Mouse (Mus musculus): ENCODE results near the gene Prrg1. TPM values are rescaled to one million over a fixed set of nuclear protein-coding genes. Genes with fewer than 3 reads are reported as not detected.

Prrg1 gene
- polyA plus RNA-seq (2011; ENCODE audit: insufficient read depth, insufficient read length, low read depth, missing spikeins), result 2.8 and 3.6 TPM in 2 replicates

DNA sequence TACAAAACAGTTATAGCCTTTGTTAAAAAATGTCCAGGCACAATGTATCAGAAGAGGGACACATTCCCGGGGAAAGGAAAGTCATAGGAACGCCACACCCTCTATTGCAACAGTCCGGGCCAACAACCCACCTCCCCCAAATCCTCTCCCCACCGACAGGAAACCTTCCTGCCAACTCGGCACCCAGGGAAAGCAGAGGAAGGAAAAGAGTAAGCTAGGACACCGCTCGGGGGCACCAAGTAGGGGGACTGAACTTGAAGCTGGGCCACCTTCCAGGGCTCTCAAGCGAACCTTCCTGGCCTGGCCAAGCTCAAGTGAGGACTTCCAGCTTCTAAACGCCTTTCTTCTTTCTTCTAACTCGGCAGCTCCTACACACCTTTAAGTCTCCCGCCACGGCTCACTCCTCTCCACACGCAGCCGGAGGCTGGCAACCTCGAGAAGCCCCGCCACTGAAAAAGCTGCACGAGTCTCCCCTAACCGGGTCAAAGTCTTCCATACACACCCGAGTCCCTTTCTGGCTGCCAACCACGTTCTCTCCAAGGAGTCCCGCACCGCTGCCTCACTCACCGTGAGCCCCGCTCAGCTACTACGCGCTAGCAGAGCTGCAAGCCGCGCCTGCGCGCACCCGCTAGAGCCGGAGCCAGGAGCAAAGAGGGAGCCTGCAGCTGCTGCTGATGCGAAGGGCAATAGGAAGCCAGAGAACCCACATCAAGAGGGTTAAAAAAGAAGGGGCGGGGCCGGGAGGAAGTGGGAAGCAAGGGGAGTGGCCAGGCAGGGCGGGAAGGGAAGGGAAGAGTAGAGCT is at the start of gene Prrg1:
Gene Prrg1 (minus strand): TSS at position 695 of the 803 bp plus-strand sequence.
- no peaks in the 10 kb centered on the region for H3K9me3 ChIP-seq (replicated peaks; ENCODE audit: control insufficient read depth, insufficient read depth, low read length, poor library complexity, severe bottlenecking)
- H3K9ac ChIP-seq (ENCODE audit: low read depth, poor library complexity, severe bottlenecking), result peak within 1 kb of the TSS; percentile 77
- H3K27ac ChIP-seq (ENCODE audit: insufficient read depth, low read length), result no peak within 1 kb of the TSS
- H3K27me3 ChIP-seq (ENCODE audit: control insufficient read depth, insufficient read depth, low read length, poor library complexity, severe bottlenecking), result no peaks in the 10 kb centered on the region
- H3K36me3 ChIP-seq (ENCODE audit: control insufficient read depth, insufficient read depth, low read length, poor library complexity, severe bottlenecking), result no peaks in the 10 kb centered on the region
- peak within 1 kb of the TSS; percentile 78 for H3K4me3 ChIP-seq (ENCODE audit: low read depth, low read length)
- H3K4me1 ChIP-seq (ENCODE audit: control insufficient read depth, insufficient read depth, low read length), result no peaks in the 10 kb centered on the region
- TF ChIP-seq CTCF (IDR thresholded peaks at IDR 0.05; ENCODE audit: low read depth, low read length) (no peak), EP300 (IDR thresholded peaks at IDR 0.05; ENCODE audit: insufficient read depth, low read depth, low read length) (no peak), POLR2A (IDR thresholded peaks at IDR 0.05; ENCODE audit: insufficient read depth, low read length) (no peak)

DNA sequence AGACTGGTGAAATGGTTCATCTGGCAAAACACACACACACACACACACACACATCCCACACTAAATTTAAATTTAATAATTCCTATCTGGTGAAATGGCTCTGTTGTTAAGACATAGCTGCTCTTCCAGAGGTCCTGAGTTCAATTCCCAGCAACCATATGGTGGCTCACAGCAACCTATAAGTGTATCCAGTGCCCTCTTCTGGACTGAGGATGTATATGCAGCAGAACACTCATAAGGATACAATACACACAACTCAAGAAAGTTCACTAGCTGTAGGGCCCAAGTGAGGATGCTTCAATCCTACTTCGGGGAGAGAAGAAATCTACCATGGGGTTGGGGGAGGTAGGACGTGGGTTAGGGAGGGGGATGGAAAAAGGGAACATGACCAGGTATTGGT is 22.1 kb upstream of the Prrg1 start:
- TF ChIP-seq POLR2A (IDR thresholded peaks at IDR 0.05; ENCODE audit: insufficient read depth, low read length), result no peak
- no peak for TF ChIP-seq EP300 (IDR thresholded peaks at IDR 0.05; ENCODE audit: insufficient read depth, low read depth, low read length)
- no peak for TF ChIP-seq CTCF (IDR thresholded peaks at IDR 0.05; ENCODE audit: low read depth, low read length)

DNA sequence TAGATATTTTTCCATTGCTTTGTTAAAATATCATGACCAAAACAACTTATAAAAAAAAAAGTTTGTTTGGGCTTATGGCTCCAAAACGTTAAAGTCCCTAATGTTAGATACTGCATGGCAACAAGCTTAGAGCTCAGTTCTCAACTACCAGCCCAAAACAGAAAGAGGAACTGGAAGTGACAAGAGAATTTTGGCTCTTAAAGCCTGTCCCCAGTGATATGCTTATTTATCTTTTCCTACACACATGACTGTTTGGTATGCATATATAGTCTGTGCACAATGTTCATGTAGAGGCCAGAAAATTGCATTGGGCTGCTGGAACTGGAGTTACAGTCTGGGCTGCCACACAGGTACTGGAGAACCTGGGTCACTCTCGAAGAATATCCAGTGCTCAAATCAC is 9.4 kb upstream of the Prrg1 start:
- TF ChIP-seq CTCF (IDR thresholded peaks at IDR 0.05; ENCODE audit: low read depth, low read length) (no peak), EP300 (IDR thresholded peaks at IDR 0.05; ENCODE audit: insufficient read depth, low read depth, low read length) (no peak), POLR2A (IDR thresholded peaks at IDR 0.05; ENCODE audit: insufficient read depth, low read length) (no peak)
- no peaks in the 10 kb centered on the region for H3K4me1 ChIP-seq (ENCODE audit: control insufficient read depth, insufficient read depth, low read length)
- no peaks in the 10 kb centered on the region for H3K36me3 ChIP-seq (ENCODE audit: control insufficient read depth, insufficient read depth, low read length, poor library complexity, severe bottlenecking)
- no peaks in the 10 kb centered on the region for H3K9me3 ChIP-seq (replicated peaks; ENCODE audit: control insufficient read depth, insufficient read depth, low read length, poor library complexity, severe bottlenecking)
- H3K27ac ChIP-seq (ENCODE audit: insufficient read depth, low read length), result no peak overlapping the region
- H3K27me3 ChIP-seq (ENCODE audit: control insufficient read depth, insufficient read depth, low read length, poor library complexity, severe bottlenecking), result no peaks in the 10 kb centered on the region
- H3K4me3 ChIP-seq (ENCODE audit: low read depth, low read length), result no peak overlapping the region
- H3K9ac ChIP-seq (ENCODE audit: low read depth, poor library complexity, severe bottlenecking), result no peak overlapping the region

More for the DNA sequence above, 22.1 kb upstream of the Prrg1 start:
- no peak overlapping the region for H3K4me3 ChIP-seq (ENCODE audit: low read depth, low read length)
- H3K4me1 ChIP-seq (ENCODE audit: control insufficient read depth, insufficient read depth, low read length), result no peaks in the 10 kb centered on the region
- no peaks in the 10 kb centered on the region for H3K36me3 ChIP-seq (ENCODE audit: control insufficient read depth, insufficient read depth, low read length, poor library complexity, severe bottlenecking)
- no peak overlapping the region for H3K9ac ChIP-seq (ENCODE audit: low read depth, poor library complexity, severe bottlenecking)
- no peaks in the 10 kb centered on the region for H3K27me3 ChIP-seq (ENCODE audit: control insufficient read depth, insufficient read depth, low read length, poor library complexity, severe bottlenecking)
- H3K27ac ChIP-seq (ENCODE audit: insufficient read depth, low read length), result no peak overlapping the region
- H3K9me3 ChIP-seq (replicated peaks; ENCODE audit: control insufficient read depth, insufficient read depth, low read length, poor library complexity, severe bottlenecking), result no peaks in the 10 kb centered on the region

DNA sequence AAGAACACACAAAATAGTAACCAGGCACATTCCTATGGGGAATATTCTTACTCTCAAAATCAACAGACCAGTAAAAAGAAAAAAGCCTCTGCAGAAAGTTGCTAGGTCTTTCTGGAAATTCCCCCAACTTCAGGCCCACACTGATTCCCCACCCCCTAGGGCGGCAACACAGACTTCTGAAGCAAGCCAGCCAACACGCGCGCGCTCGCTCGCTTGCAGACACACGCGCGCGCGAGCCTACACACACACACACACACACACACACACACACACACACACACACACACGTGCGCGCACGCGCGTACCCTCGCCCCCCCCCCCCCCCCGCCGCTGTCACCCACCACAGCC is 868 bp downstream of the Prrg1 start:
- H3K27ac ChIP-seq (ENCODE audit: insufficient read depth, low read length), result no peak overlapping the region

DNA sequence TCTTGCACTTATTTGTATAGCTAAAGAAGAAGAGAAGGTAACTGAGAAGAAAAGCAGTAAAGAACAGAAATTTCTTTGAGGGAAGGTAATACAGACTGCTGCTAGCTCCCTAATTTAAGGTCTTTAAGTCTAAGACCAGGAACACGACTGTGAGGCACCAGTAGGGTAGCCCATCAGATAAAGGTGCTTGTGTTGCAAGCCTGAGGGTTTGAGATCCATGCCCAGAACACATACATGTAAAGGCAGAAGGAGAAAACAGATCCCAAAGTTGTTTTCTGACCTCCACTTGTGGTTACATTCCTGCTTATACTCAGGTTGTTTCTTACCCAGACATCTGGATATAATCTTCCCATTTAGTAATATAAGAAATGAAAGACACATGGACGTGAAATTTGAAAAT is 20.2 kb downstream of the Prrg1 start:
- TF ChIP-seq EP300 (IDR thresholded peaks at IDR 0.05; ENCODE audit: insufficient read depth, low read depth, low read length) (no peak), POLR2A (IDR thresholded peaks at IDR 0.05; ENCODE audit: insufficient read depth, low read length) (no peak)
- no peak overlapping the region for H3K27ac ChIP-seq (ENCODE audit: insufficient read depth, low read length)
- no peaks in the 10 kb centered on the region for H3K36me3 ChIP-seq (ENCODE audit: control insufficient read depth, insufficient read depth, low read length, poor library complexity, severe bottlenecking)
- H3K9me3 ChIP-seq (replicated peaks; ENCODE audit: control insufficient read depth, insufficient read depth, low read length, poor library complexity, severe bottlenecking), result no peaks in the 10 kb centered on the region
- no peaks in the 10 kb centered on the region for H3K27me3 ChIP-seq (ENCODE audit: control insufficient read depth, insufficient read depth, low read length, poor library complexity, severe bottlenecking)
- no peaks in the 10 kb centered on the region for H3K4me1 ChIP-seq (ENCODE audit: control insufficient read depth, insufficient read depth, low read length)
- no peak overlapping the region for H3K9ac ChIP-seq (ENCODE audit: low read depth, poor library complexity, severe bottlenecking)
- H3K4me3 ChIP-seq (ENCODE audit: low read depth, low read length), result no peak overlapping the region

More for the DNA sequence above, 868 bp downstream of the Prrg1 start:
- no peaks in the 10 kb centered on the region for H3K4me1 ChIP-seq (ENCODE audit: control insufficient read depth, insufficient read depth, low read length)
- H3K9me3 ChIP-seq (replicated peaks; ENCODE audit: control insufficient read depth, insufficient read depth, low read length, poor library complexity, severe bottlenecking), result no peaks in the 10 kb centered on the region
- H3K36me3 ChIP-seq (ENCODE audit: control insufficient read depth, insufficient read depth, low read length, poor library complexity, severe bottlenecking), result no peaks in the 10 kb centered on the region
- H3K4me3 ChIP-seq (ENCODE audit: low read depth, low read length), result peak overlapping the region; percentile 78; the same call in 1 of the 2 replicates
- H3K9ac ChIP-seq (ENCODE audit: low read depth, poor library complexity, severe bottlenecking), result peak overlapping the region; percentile 77
- H3K27me3 ChIP-seq (ENCODE audit: control insufficient read depth, insufficient read depth, low read length, poor library complexity, severe bottlenecking), result no peaks in the 10 kb centered on the region
- TF ChIP-seq EP300 (IDR thresholded peaks at IDR 0.05; ENCODE audit: insufficient read depth, low read depth, low read length) (no peak), CTCF (IDR thresholded peaks at IDR 0.05; ENCODE audit: low read depth, low read length) (no peak), POLR2A (IDR thresholded peaks at IDR 0.05; ENCODE audit: insufficient read depth, low read length) (no peak)

DNA sequence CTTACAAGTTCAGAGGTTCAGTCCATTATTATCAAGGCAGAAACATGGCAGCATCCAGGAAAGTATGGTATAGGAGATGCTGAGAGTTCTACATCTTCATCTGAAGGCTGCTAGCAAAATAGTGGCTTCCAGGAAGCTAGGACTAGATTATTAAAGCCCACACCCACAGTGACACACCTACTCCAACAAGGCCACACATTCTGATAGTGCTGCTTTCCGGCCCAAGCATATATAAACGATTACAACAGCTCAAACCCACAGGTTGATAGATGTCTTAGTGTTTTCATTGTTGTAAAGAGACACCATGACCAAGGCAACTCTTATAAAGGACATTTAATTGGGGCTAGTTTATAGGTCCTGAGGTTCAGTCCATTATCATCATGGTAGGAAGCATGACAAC is 30.3 kb downstream of the Prrg1 start:
- Histone ChIP-seq H3K4me1 (ENCODE audit: control insufficient read depth, insufficient read depth, low read length) (no peaks in the 10 kb centered on the region), H3K27me3 (ENCODE audit: control insufficient read depth, insufficient read depth, low read length, poor library complexity, severe bottlenecking) (no peaks in the 10 kb centered on the region)

More for the DNA sequence above, 30.3 kb downstream of the Prrg1 start:
- no peak for TF ChIP-seq POLR2A (IDR thresholded peaks at IDR 0.05; ENCODE audit: insufficient read depth, low read length)
- TF ChIP-seq CTCF (IDR thresholded peaks at IDR 0.05; ENCODE audit: low read depth, low read length), result no peak
- no peak for TF ChIP-seq EP300 (IDR thresholded peaks at IDR 0.05; ENCODE audit: insufficient read depth, low read depth, low read length)
- H3K9ac ChIP-seq (ENCODE audit: low read depth, poor library complexity, severe bottlenecking), result no peak overlapping the region
- H3K4me3 ChIP-seq (ENCODE audit: low read depth, low read length), result no peak overlapping the region
- no peaks in the 10 kb centered on the region for H3K36me3 ChIP-seq (ENCODE audit: control insufficient read depth, insufficient read depth, low read length, poor library complexity, severe bottlenecking)
- H3K27ac ChIP-seq (ENCODE audit: insufficient read depth, low read length), result no peak overlapping the region
- no peaks in the 10 kb centered on the region for H3K9me3 ChIP-seq (replicated peaks; ENCODE audit: control insufficient read depth, insufficient read depth, low read length, poor library complexity, severe bottlenecking)
